Comparison of ENCODE assay signal across 1 mouse cellular context in genomic region chr11:21238279-21239020, GRCm38 (mm10).
TF ChIP-seq lines count a peak whose summit lies in the region.

No protein-coding gene starts in this region.

TF ChIP-seq in CH12.LX, 34 proteins besides CTCF, POLR2A, EP300 and RAD21 (continued from another document):
- TF ChIP-seq IRF4 (IDR thresholded peaks at IDR 0.05; ENCODE audit: low read depth, low read length) = no peak; the same call in 1 of the 2 replicates
- TF ChIP-seq ZMIZ1 (IDR thresholded peaks at IDR 0.05; ENCODE audit: low read depth, low read length) = peak; percentile 42; the same call in 1 of the 2 replicates
- TF ChIP-seq MXI1 (IDR thresholded peaks at IDR 0.05; ENCODE audit: low read depth, low read length) = peak; percentile 40; the same call in 1 of the 2 replicates
- no peak; the same call in 1 of the 2 replicates for TF ChIP-seq ETS1 (conservative IDR thresholded peaks at IDR 0.05; ENCODE audit: low read depth, low read length)
- no peak for TF ChIP-seq ZKSCAN1 (IDR thresholded peaks at IDR 0.05; ENCODE audit: borderline replicate concordance, low read depth, low read length)
- TF ChIP-seq E2F4 (IDR thresholded peaks at IDR 0.05; ENCODE audit: insufficient replicate concordance, low read depth, low read length) = no peak
- no peak; the same call in 1 of the 2 replicates for TF ChIP-seq MAFK (IDR thresholded peaks at IDR 0.05; ENCODE audit: insufficient replicate concordance, low read length)
- peak; percentile 72 for TF ChIP-seq SIN3A (IDR thresholded peaks at IDR 0.05; ENCODE audit: low read length)
- TF ChIP-seq USF2 (conservative IDR thresholded peaks at IDR 0.05; ENCODE audit: low read depth, low read length) = no peak
- TF ChIP-seq MAX (IDR thresholded peaks at IDR 0.05; ENCODE audit: low read length) = peak; percentile 46; the same call in 1 of the 2 replicates
